Mouse (Mus musculus) heart, embryonic 14.5 days (tissue): Measurements from ENCODE around the gene Cblc. TPM values are rescaled to one million over a fixed set of nuclear protein-coding genes. Genes with fewer than 3 reads are reported as not detected.

Experiments
- ATAC-seq: fragments of 200-750 bp; cut with Nextera tagmentation; 2 replicates; pipeline ENCODE4 v1.8.0; 2017; ENCODE audit warnings: low read depth, moderate TSS enrichment; ENCODE audit not compliant: insufficient number of reproducible peaks, insufficient read depth, low FRiP score
- H3K27ac ChIP-seq, 2 experiments: fragments of 200-500 bp in 1 of 2; fragments of 300-500 bp in 1 of 2; sonication (generic) in 1 of 2; replicated peaks in 1 of 2; 2 replicates each; pipeline ENCODE4 v1.5.1; 2012 to 2014; ENCODE audit warnings: low read depth in 2 of 2, low read length in 2 of 2, control low read depth in 1 of 2, mild to moderate bottlenecking in 1 of 2, mixed read lengths in 1 of 2; ENCODE audit not compliant: control insufficient read depth in 1 of 2, insufficient read depth in 1 of 2
- H3K27me3 ChIP-seq: fragments of 300-500 bp; sonication (generic); 2 replicates; pipeline ENCODE4 v1.6.1; 2014; ENCODE audit warnings: mild to moderate bottlenecking, low read length, control low read depth; ENCODE audit not compliant: control insufficient read depth, insufficient read depth
- H3K36me3 ChIP-seq: fragments of 300-500 bp; sonication (generic); 2 replicates; pipeline ENCODE4 v1.6.1; 2014; ENCODE audit warnings: mild to moderate bottlenecking, control low read depth, low read length, mixed read lengths; ENCODE audit not compliant: control insufficient read depth, insufficient read depth
- H3K4me1 ChIP-seq, 2 experiments: fragments of 200-500 bp in 1 of 2; fragments of 300-500 bp in 1 of 2; sonication (generic) in 1 of 2; 2 replicates each; pipeline ENCODE4 v1.6.1; 2012 to 2014; ENCODE audit warnings: low read length in 2 of 2, control low read depth in 1 of 2, mixed read lengths in 1 of 2; ENCODE audit not compliant: control insufficient read depth in 2 of 2, insufficient read depth in 2 of 2
- H3K4me2 ChIP-seq: fragments of 300-500 bp; sonication (generic); 2 replicates; pipeline ENCODE4 v1.6.1; 2014; ENCODE audit warnings: mild to moderate bottlenecking, low read length
- H3K4me3 ChIP-seq, 2 experiments: fragments of 200-500 bp in 1 of 2; fragments of 300-500 bp in 1 of 2; sonication (generic) in 1 of 2; 2 replicates each; pipeline ENCODE4 v1.5.1; 2012 to 2014; ENCODE audit warnings: low read length in 2 of 2, mild to moderate bottlenecking in 2 of 2, control low read depth in 1 of 2, low read depth in 1 of 2, moderate library complexity in 1 of 2; ENCODE audit not compliant: control insufficient read depth in 1 of 2, insufficient read depth in 1 of 2
- H3K9ac ChIP-seq: fragments of 300-500 bp; sonication (generic); 2 replicates; pipeline ENCODE4 v1.6.1; 2014; ENCODE audit warnings: mild to moderate bottlenecking, low read length
- H3K9me3 ChIP-seq: fragments of 300-500 bp; sonication (generic); 2 replicates; pipeline ENCODE4 v1.6.1; 2016; ENCODE audit warnings: low read length, control low read depth; ENCODE audit not compliant: control insufficient read depth
- WGBS: fragments of 180-500 bp; shearing (Covaris S2); extraction: QIAGEN DNeasy Blood & Tissue Kit; methylation state at CpG from one replicate; pipeline ENCODE4 v1.1.7; 2014; 5-methylcytosine and 5-hydroxymethylcytosine counted together
- polyA plus RNA-seq: library from polyadenylated mRNA; unstranded; fragments of >200 nt; fragmentation: Nextera tagmentation; extraction: Ambion mirVana; gene quantifications from 2 replicates; pipeline ENCODE4 v1.2.1, GENCODE M21; 2014

Gene Cblc
- polyA plus RNA-seq, 1 experiment from 2014 or later: not detected

GRCm38 (mm10) chr7:19817382-19818105 lies 20.9 kb upstream of the Cblc start:
- 0 out of 2 replicates have a peak, but pooled peaks have one; percentile 14 for ATAC-seq
- Histone ChIP-seq H3K9ac (peak overlapping the region; percentile 68; the same call in 1 of the 2 replicates), H3K36me3 (no peaks in the 10 kb centered on the region), H3K27ac (peak overlapping the region in 1 of 2 experiments; percentile 10; a peak in 1 of 4 replicates), H3K27me3 (peaks cover 17% of the 10 kb centered on the region), H3K4me3 (peak overlapping the region; percentile 2 to 46; a peak in 3 of 4 replicates), H3K9me3 (no peaks in the 10 kb centered on the region), H3K4me2 (peak overlapping the region; percentile 84), H3K4me1 (peaks cover 9 to 26% of the 10 kb centered on the region in 2 experiments)
- 13% methylated on average over 15 of the region's 15 CpGs for WGBS

DNA sequence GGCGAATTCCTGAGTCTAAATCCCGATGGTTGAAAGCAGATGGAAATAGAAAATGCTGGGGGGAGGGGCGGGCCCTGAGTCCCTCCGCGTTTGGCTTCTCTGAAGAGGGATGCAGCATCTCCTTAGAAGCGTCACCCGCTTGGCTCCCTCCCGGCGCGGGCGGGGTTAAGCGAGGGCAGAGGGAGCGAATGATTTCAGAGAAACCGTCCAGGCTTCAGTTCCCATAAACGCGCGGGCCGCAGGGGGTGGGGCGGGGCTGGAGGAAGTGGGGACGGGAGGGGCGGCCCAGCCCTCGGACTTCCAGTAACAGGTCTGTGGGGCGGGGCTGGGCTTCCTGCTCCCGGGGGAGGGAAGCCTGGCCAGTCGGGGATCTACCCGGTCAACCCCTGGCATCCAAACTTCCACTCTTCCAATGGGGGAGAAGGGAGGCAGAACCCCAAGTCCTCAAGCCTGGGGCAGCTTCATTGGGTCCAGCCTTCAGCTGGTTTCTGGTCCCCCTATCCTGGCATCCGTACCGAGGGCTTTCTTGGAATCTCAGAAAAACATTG lies 19.7 kb upstream of the Cblc start:
- H3K27ac ChIP-seq: peak overlapping the region; percentile 33 to 47; a peak in 1 of 4 replicates
- H3K9me3 ChIP-seq: no peaks in the 10 kb centered on the region
- ATAC-seq: peak; percentile 60
- peak overlapping the region; percentile 68 for H3K9ac ChIP-seq
- H3K4me2 ChIP-seq: peak overlapping the region; percentile 84
- peak overlapping the region; percentile 46 to 53 for H3K4me3 ChIP-seq
- H3K36me3 ChIP-seq: no peaks in the 10 kb centered on the region
- WGBS: under 1% methylated on average over 28 of the region's 28 CpGs
- peaks cover 9 to 20% of the 10 kb centered on the region in 2 experiments for H3K4me1 ChIP-seq
- peaks cover 17% of the 10 kb centered on the region for H3K27me3 ChIP-seq

DNA sequence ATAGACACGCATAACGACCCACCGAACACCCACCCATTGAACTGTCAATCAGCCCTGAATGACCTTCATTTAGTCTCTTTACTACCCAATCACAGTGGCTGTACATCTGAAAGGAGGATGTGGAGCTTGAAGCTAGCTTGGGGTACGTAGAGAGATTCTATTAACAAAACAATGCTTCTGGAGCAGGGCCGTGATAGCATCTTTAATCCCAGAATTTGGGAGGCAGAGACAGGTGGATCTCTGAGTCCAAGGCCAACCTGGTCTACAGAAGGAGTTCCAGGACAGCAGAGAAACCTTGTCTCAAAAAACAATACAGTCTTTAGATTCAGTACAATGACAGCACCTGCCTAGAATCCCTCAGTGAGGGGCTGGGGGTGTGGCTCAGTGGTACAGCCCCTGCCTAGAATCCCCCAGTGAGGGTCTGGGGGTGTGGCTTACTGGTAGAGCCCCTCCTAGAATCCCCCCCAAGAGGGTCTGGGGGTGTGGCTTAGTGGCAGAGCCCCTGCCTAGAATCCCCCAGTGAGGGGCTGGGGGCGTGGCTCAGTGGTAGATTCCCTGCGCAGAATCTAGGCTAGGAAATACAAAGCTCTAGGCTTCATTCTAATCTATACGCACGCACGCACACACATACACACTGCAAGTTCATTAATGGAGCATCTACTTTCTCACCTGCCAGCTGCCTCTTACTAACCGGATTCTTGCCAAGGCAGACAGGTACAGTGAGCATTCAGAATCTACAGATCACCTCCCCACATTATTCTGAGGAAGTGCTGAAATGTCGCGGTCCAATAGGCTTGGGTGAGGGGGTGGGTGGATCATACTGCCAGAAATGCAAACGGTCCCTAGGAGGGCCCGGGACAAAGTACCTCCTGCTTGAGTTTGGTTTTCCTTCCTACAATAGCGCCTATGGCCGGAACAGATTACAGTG lies 19.0 kb upstream of the Cblc start:
- H3K27me3 ChIP-seq: peaks cover 22% of the 10 kb centered on the region
- no peaks in the 10 kb centered on the region for H3K36me3 ChIP-seq
- peak overlapping the region; percentile 46 to 53 for H3K4me3 ChIP-seq
- no peak for ATAC-seq
- H3K9ac ChIP-seq: peak overlapping the region; percentile 68
- no peaks in the 10 kb centered on the region for H3K9me3 ChIP-seq
- peak overlapping the region; percentile 84 for H3K4me2 ChIP-seq
- WGBS: 30% methylated on average over 17 of the region's 17 CpGs
- H3K27ac ChIP-seq: 0 out of 4 replicates have a peak overlapping the region, but pooled peaks have one; percentile 14 to 33
- peaks cover 9 to 20% of the 10 kb centered on the region in 2 experiments for H3K4me1 ChIP-seq

DNA sequence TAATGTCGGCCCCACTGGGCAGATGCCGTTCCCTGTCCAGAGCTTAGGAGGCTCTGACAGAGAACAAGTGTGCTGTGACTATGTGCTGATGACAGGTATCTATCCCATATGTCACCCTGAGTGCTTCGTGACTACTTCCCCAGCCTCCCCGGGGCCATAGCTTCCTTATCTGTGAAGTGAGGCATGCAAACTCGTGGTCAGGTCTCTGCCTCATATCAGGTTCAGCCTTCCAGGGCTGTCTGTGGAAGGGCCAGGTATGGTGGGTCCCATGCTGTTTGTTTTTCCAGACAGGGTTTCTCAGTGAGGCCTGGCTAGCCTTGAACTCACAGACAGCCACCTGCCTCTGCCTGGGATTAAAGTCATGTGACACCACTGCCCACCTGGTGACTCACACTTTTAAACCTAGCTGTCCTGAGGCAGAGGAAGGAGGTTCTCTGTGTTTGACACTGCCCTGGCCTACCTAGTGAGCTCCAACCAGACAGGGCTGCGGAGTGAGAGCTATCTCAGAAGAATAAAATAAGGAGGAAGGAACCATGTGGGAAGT lies 17.0 kb upstream of the Cblc start:
- H3K9me3 ChIP-seq: no peaks in the 10 kb centered on the region
- H3K4me2 ChIP-seq: no peak overlapping the region
- no peak overlapping the region for H3K4me3 ChIP-seq
- H3K27ac ChIP-seq: no peak overlapping the region
- no peaks in the 10 kb centered on the region for H3K36me3 ChIP-seq
- H3K9ac ChIP-seq: no peak overlapping the region
- H3K4me1 ChIP-seq: peaks cover 19 to 26% of the 10 kb centered on the region in 2 experiments
- 30% methylated on average over 6 of the region's 6 CpGs for WGBS
- no peak for ATAC-seq
- H3K27me3 ChIP-seq: peaks cover 34% of the 10 kb centered on the region

- ATAC-seq: no peak
- no peaks in the 10 kb centered on the region for H3K36me3 ChIP-seq
- H3K4me1 ChIP-seq: peaks cover 21 to 27% of the 10 kb centered on the region in 2 experiments
- H3K9ac ChIP-seq: no peak overlapping the region
- no peak overlapping the region for H3K4me3 ChIP-seq
- no peaks in the 10 kb centered on the region for H3K9me3 ChIP-seq
- H3K27me3 ChIP-seq: peaks cover 34% of the 10 kb centered on the region
- WGBS: 71% methylated on average over 4 of the region's 4 CpGs
- H3K4me2 ChIP-seq: no peak overlapping the region
- no peak overlapping the region for H3K27ac ChIP-seq
Observed at GRCm38 (mm10) chr7:19813161-19813560, 16.6 kb upstream of the Cblc start.

DNA sequence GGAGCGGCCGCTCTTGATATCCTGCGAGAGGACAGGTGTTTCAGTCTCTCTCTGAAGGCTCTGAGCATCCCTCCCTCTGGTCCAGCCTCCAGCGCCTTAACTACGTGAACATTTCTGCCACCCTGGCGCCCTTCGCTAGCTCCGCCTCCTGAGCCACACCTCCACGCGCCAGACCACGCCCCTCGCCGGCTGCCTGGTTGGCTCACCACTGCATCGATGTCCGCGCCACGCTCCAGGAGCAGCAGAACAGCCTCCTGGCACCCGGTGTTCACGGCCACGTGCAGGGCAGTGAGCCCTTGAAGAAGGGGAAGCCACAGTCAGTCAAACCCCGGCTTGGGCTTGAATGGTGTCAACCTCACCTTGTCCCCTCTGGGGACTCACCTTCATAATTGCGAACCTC lies 14.5 kb upstream of the Cblc start:
- no peak overlapping the region for H3K4me3 ChIP-seq

GRCm38 (mm10) chr7:19809369-19809768 lies 12.8 kb upstream of the Cblc start:
- peak overlapping the region; percentile 57 for H3K4me2 ChIP-seq
- peak overlapping the region; percentile 18 to 22 for H3K4me3 ChIP-seq
- H3K4me1 ChIP-seq: peaks cover 7 to 11% of the 10 kb centered on the region in 2 experiments; a peak in 3 of 4 replicates
- H3K36me3 ChIP-seq: no peaks in the 10 kb centered on the region
- H3K9me3 ChIP-seq: peaks cover 3% of the 10 kb centered on the region; the same call in 1 of the 2 replicates
- H3K27ac ChIP-seq: no peak overlapping the region; a peak in 2 of 4 replicates
- peaks cover 34% of the 10 kb centered on the region for H3K27me3 ChIP-seq
- WGBS: 5% methylated on average over 27 of the region's 27 CpGs
- peak; percentile 60 for ATAC-seq
- H3K9ac ChIP-seq: peak overlapping the region; percentile 62

More for the DNA sequence above, 14.5 kb upstream of the Cblc start:
- Histone ChIP-seq H3K9ac (no peak overlapping the region), H3K4me1 (peaks cover 12 to 15% of the 10 kb centered on the region in 2 experiments), H3K36me3 (no peaks in the 10 kb centered on the region), H3K4me2 (peak overlapping the region; percentile 23), H3K27me3 (peaks cover 34% of the 10 kb centered on the region), H3K27ac (no peak overlapping the region), H3K9me3 (no peaks in the 10 kb centered on the region)
- no peak for ATAC-seq
- WGBS: 3% methylated on average over 22 of the region's 22 CpGs
